Mouse (Mus musculus): ENCODE results near the gene Klra2. TPM values are rescaled to one million over a fixed set of nuclear protein-coding genes. Genes with fewer than 3 reads are reported as not detected.
A peak's percentile ranks its signal among the peaks of the same experiment; 100 is the strongest.

Klra2 gene
- polyA plus RNA-seq (2015; fragmentation: Nextera tagmentation; extraction: Ambion mirVana), result 0.61 and 0.63 TPM in 2 replicates

DNA sequence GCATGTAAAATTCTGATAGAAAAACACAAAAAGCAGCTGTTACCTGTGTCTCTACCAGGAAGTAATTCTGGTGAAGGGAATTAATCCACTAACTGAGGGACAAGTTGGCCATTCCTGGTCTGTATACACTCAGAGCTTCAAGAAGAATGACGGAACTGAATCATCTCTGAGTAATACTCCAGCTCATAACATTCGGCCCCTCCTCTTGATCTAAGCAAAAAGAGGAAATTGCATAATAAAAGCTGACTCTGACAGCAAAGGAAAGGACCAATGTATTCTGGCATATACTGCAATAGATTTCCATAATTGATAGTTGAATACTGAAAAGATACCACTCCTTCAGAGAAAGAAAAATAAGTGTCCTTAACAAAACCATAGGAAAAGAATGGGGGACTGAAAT is at the start of gene Klra2:
TSS of gene Klra2 (minus strand) at position 157 of the 400 bp plus-strand sequence.
- Histone ChIP-seq H3K27me3 (replicated peaks; ENCODE audit: control insufficient read depth, insufficient read depth, low read length) (no peaks in the 10 kb centered on the region), H3K4me1 (replicated peaks; ENCODE audit: control insufficient read depth, insufficient read depth, low read length) (no peaks in the 10 kb centered on the region)
- 80% methylated on average over 2 of the region's 2 CpGs for WGBS

DNA sequence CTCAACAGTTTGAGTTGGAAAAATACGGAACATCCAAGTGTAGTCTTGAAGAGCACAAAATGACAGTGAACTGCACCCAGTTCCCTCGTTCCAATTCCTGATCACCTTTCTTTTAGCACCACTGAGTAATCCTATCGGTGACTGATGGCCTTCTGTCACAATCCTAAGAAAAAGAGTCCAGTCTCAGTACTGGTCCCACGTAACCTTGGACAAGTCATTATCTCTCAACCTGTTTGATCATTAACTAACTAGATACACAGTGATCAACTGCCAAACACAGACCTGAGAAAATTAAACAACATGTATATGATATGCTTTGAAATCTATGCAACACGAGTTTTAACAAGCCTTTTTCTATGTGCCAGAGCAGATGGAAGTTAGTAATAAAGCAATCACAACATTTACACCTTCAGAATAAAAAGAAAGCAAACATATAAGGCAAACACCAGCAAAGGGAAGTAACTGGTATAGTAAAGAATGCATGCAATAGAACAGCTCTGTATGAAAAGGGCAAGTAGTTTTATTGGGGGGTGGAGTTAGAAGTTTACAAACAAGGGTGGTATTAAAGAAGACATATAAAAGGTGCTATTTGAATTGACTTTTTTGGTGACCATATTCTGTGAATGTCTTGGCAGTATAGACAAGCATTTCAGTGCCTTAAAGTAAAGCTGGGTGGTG is 47.4 kb upstream of the Klra2 start:
- H3K27me3 ChIP-seq (replicated peaks; ENCODE audit: control insufficient read depth, insufficient read depth, low read length), result no peaks in the 10 kb centered on the region
- H3K4me3 ChIP-seq (ENCODE audit: low read depth, low read length), result peak overlapping the region; percentile 83
- peak overlapping the region; percentile 79 for H3K4me2 ChIP-seq (replicated peaks; ENCODE audit: low read depth)
- WGBS, result 46% methylated on average over 5 of the region's 5 CpGs
- H3K27ac ChIP-seq (ENCODE audit: low read depth, low read length), result peak overlapping the region; percentile 69
- no peak overlapping the region for H3K9ac ChIP-seq (ENCODE audit: low read depth, low read length)
- peak; percentile 89 for ATAC-seq
- no peaks in the 10 kb centered on the region for H3K9me3 ChIP-seq (ENCODE audit: control insufficient read depth)
- H3K36me3 ChIP-seq (ENCODE audit: control insufficient read depth, insufficient read depth), result no peaks in the 10 kb centered on the region
- TF ChIP-seq CTCF (IDR thresholded peaks at IDR 0.05; ENCODE audit: low read depth), result 0 out of 2 replicates have a peak, but pooled peaks have one; percentile 16
- H3K4me1 ChIP-seq (replicated peaks; ENCODE audit: control insufficient read depth, insufficient read depth, low read length), result no peaks in the 10 kb centered on the region

More for the DNA sequence above, at the start of gene Klra2:
- Histone ChIP-seq H3K9me3 (ENCODE audit: control insufficient read depth) (no peaks in the 10 kb centered on the region), H3K4me3 (ENCODE audit: low read depth, low read length) (no peak within 1 kb of the TSS), H3K9ac (ENCODE audit: low read depth, low read length) (no peak within 1 kb of the TSS), H3K27ac (ENCODE audit: low read depth, low read length) (no peak within 1 kb of the TSS), H3K4me2 (replicated peaks; ENCODE audit: low read depth) (no peak within 1 kb of the TSS), H3K36me3 (ENCODE audit: control insufficient read depth, insufficient read depth) (no peaks in the 10 kb centered on the region)
- ATAC-seq, result no peak
- no peak for TF ChIP-seq CTCF (IDR thresholded peaks at IDR 0.05; ENCODE audit: low read depth)

DNA sequence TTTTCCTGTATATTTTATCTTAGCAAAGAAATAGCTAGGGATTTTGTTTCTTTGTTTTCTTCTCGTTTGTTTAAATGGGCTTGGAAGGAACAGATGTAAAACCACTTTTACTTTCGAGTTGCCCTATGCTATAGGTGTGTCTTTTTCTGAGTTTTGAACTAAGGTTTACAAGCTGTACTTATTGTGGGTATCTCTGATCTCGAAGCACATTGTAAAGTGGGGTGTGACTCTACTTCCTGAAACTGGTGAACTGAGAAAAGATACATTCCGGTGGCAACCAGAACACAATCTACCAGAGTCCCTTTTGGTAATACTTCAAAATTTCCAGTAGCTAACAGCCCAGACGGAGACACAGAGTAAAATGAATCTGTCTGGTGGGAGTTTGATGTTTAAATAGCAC is 46.8 kb upstream of the Klra2 start:
- no peak overlapping the region for H3K9ac ChIP-seq (ENCODE audit: low read depth, low read length)
- H3K27me3 ChIP-seq (replicated peaks; ENCODE audit: control insufficient read depth, insufficient read depth, low read length), result no peaks in the 10 kb centered on the region
- WGBS, result 42% methylated on average over 5 of the region's 5 CpGs
- TF ChIP-seq CTCF (IDR thresholded peaks at IDR 0.05; ENCODE audit: low read depth), result no peak
- no peaks in the 10 kb centered on the region for H3K4me1 ChIP-seq (replicated peaks; ENCODE audit: control insufficient read depth, insufficient read depth, low read length)
- peak overlapping the region; percentile 79 for H3K4me2 ChIP-seq (replicated peaks; ENCODE audit: low read depth)
- peak overlapping the region; percentile 83 for H3K4me3 ChIP-seq (ENCODE audit: low read depth, low read length)
- peak; percentile 87 for ATAC-seq
- H3K36me3 ChIP-seq (ENCODE audit: control insufficient read depth, insufficient read depth), result no peaks in the 10 kb centered on the region
- no peaks in the 10 kb centered on the region for H3K9me3 ChIP-seq (ENCODE audit: control insufficient read depth)
- H3K27ac ChIP-seq (ENCODE audit: low read depth, low read length), result peak overlapping the region; percentile 69

DNA sequence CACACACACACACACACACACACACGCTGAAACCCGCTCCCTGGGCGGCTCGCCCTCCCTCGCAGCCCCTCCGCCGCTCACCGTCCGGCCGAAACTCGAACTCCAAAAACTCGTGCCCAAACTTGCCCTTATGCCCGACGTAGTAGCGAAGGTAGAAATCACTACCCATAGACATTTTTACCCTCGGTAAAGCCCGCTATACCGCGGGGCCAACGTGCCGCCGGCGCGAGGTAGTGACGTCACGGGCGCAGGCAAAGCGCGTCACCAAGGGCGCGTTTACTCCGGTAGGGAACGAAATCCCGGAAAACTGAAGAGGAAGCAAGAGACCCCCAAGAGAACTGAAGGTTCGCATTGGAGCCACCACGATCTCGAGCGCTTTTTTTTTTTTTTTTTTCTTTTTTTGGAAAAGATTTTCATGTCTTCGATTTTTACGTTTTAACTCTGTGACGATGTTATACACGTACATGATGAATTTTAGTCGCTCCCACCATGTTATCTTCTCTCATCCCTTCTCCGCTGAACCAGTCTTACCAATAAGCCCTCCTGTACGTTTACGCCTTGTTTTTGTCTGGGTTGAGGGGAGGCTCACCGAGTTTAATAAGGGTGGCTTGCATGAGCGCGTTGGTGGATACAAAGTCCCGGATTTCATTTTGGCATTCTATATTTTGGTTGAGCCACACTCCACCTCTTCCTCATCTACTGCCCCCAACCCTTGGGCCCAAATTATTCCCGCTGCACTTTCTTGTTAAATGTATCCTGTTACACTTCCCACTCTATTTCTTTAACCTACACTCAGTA is 46.0 kb upstream of the Klra2 start, which contains the start of gene Magohb:
TSS of gene Magohb (minus strand) at position 254 of the 798 bp plus-strand sequence.
- peak; percentile 61 for ATAC-seq
- no peaks in the 10 kb centered on the region; the same call in 1 of the 2 replicates for H3K36me3 ChIP-seq (ENCODE audit: control insufficient read depth, insufficient read depth)
- no peaks in the 10 kb centered on the region for H3K27me3 ChIP-seq (replicated peaks; ENCODE audit: control insufficient read depth, insufficient read depth, low read length)
- 2% methylated on average over 49 of the region's 51 CpGs for WGBS
- H3K9ac ChIP-seq (ENCODE audit: low read depth, low read length), result peak within 1 kb of the TSS; percentile 62
- no peaks in the 10 kb centered on the region for H3K4me1 ChIP-seq (replicated peaks; ENCODE audit: control insufficient read depth, insufficient read depth, low read length)
- H3K4me3 ChIP-seq (ENCODE audit: low read depth, low read length), result peak within 1 kb of the TSS; percentile 83
- H3K9me3 ChIP-seq (ENCODE audit: control insufficient read depth), result no peaks in the 10 kb centered on the region
- TF ChIP-seq CTCF (IDR thresholded peaks at IDR 0.05; ENCODE audit: low read depth), result no peak
- peak within 1 kb of the TSS; percentile 79 for H3K4me2 ChIP-seq (replicated peaks; ENCODE audit: low read depth)
- peak within 1 kb of the TSS; percentile 69 for H3K27ac ChIP-seq (ENCODE audit: low read depth, low read length)

DNA sequence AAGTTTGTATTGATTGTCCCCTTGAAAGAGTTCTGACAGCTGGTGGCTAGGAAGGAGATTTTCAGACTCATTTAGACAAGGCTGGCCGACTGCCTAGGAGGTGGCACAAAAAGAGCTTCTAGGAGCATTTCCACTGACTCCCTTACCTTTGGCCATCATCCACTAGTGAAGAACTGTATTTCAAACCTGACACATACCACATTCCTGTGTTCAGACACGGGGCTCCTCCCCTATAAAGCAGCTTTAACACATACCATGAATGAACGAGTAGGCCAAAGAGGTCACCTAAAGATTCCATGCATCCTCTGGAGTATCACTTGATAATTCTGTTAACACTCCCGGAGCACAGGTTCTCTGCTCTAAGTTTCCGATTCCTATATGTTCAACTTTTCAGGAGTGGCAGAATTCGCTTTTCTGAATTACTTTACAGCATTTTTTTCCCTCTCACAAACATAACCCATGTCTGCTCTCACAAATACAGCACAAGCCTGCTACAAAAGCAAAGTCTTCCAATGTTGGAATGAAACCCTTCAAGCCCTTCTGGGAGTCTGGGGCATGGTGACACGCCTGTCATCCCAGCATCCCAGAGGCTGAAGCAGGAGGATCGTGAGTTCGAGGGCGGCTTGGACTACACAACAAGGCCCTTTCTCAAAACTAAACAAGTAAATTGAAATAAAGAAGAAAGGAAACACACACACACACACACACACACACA is 45.3 kb upstream of the Klra2 start:
- no peak for TF ChIP-seq CTCF (IDR thresholded peaks at IDR 0.05; ENCODE audit: low read depth)
- H3K4me2 ChIP-seq (replicated peaks; ENCODE audit: low read depth), result peak overlapping the region; percentile 79
- H3K9me3 ChIP-seq (ENCODE audit: control insufficient read depth), result no peaks in the 10 kb centered on the region
- H3K36me3 ChIP-seq (ENCODE audit: control insufficient read depth, insufficient read depth), result no peaks in the 10 kb centered on the region; the same call in 1 of the 2 replicates
- no peaks in the 10 kb centered on the region for H3K4me1 ChIP-seq (replicated peaks; ENCODE audit: control insufficient read depth, insufficient read depth, low read length)
- WGBS, result 13% methylated on average over 10 of the region's 10 CpGs
- peak overlapping the region; percentile 69; the same call in 1 of the 2 replicates for H3K27ac ChIP-seq (ENCODE audit: low read depth, low read length)
- peak overlapping the region; percentile 83 for H3K4me3 ChIP-seq (ENCODE audit: low read depth, low read length)
- no peaks in the 10 kb centered on the region for H3K27me3 ChIP-seq (replicated peaks; ENCODE audit: control insufficient read depth, insufficient read depth, low read length)
- peak; percentile 1; the same call in 1 of the 2 replicates for ATAC-seq
- peak overlapping the region; percentile 62 for H3K9ac ChIP-seq (ENCODE audit: low read depth, low read length)
